Mouse (Mus musculus): ENCODE data around the gene Chst12. TPM values are rescaled to one million over a fixed set of nuclear protein-coding genes. Genes with fewer than 3 reads are reported as not detected.
A peak's percentile ranks its signal among the peaks of the same experiment; 100 is the strongest.

The Chst12 gene
- total RNA-seq, 2 experiments from 2014 or later: 19.5 to 22.0 TPM

DNA sequence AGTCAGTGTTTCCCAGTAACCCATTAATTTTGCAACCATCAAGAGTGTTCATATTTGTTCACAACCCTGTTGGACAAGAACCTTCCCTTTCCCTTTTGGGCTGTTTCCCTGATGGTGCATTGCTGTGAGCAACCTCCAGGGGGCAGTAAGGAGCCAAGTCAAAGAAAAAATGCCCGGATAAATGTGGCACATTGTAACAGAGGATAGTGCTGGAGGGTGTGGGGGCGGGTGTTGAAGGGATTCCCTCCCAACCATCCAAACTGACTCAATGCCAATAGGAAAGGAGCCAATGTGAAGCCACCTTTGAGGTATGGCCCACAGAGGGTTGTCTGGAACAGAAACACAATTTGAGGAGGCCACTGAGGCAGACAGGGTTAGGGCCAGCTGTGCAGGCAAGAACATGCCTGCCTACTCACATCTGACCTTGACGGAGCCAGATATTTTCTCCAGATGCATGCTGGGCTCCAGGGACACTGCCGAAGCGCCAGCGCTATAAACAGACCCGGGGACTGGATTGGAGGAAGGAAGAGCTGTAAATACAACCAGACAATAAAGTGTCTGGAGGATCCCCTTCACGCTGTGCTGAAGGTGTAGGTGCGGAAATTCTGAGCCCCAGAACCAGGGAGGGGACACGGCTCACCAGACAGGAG lies 63.1 kb downstream of the Chst12 start:
- TF ChIP-seq CTCF (conservative IDR thresholded peaks at IDR 0.05): peak; percentile 92
- Histone ChIP-seq H3K4me3 (no peak overlapping the region), H3K27ac (no peak overlapping the region)
- DNase-seq (ENCODE audit: low spot score in 2 of 2): peak; percentile 22 to 66

DNA sequence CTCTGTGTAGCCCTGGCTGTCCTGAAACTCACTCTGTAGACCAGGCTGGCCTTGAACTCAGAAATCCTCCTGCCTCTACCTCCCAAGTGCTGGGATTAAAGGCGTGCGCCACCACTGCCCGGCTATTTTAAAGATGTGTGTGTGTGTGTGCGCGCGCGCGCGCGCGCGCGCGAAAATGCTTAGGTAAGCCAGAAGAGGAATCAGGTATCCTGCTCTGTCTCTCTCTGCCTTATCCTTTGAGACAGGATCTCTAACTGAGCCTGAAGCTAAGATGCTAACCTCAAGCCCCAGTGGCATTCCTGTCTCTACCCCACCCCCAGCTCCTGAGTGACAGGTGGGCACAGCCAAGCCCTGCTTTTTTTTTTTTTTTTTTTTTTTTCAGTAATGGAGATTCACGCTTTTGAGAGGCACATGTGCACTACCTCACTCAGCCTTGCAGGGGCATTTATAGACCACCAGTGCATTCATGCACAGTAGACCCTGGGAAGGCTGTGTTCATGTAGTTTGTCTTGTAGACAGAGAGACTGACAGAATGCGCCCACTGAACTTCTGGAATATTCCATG lies 63.8 kb downstream of the Chst12 start:
- DNase-seq (ENCODE audit: low spot score in 2 of 2): no peak
- TF ChIP-seq CTCF (conservative IDR thresholded peaks at IDR 0.05): no peak
- Histone ChIP-seq H3K4me3 (no peak overlapping the region), H3K27ac (no peak overlapping the region)

DNA sequence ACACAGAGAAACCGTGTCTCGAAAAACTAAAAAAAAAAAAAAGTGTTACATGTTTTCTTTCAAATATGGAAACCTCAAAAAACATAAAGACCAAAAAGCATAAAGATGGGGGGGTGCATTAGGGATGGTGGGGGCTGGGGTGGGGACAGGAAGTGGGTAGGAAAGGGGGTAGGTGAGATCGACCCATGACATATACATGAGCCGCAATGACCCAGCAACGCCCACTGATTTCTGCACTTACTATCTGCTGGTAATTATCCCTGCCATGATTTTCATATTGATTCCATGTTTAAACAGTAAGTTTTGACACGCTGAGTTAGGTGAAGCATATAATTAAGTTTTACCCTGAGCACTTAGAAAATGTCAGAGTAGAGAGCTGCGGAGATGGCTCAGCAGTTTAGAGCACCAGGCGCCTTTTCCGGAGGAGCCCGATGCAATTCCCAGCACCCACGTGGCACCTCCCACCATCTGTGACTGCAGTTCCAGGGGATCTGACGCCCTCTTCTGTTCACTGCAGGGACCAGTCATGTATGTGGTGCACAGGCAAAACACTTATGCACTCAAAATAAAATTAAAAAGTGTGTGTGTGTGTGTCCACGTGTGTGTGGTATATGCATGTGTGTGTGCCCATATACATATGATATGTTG lies 65.0 kb downstream of the Chst12 start:
- TF ChIP-seq CTCF (conservative IDR thresholded peaks at IDR 0.05): no peak
- no peak overlapping the region for H3K27ac ChIP-seq
- DNase-seq (ENCODE audit: low spot score in 2 of 2): no peak
- H3K4me3 ChIP-seq: no peak overlapping the region

DNA sequence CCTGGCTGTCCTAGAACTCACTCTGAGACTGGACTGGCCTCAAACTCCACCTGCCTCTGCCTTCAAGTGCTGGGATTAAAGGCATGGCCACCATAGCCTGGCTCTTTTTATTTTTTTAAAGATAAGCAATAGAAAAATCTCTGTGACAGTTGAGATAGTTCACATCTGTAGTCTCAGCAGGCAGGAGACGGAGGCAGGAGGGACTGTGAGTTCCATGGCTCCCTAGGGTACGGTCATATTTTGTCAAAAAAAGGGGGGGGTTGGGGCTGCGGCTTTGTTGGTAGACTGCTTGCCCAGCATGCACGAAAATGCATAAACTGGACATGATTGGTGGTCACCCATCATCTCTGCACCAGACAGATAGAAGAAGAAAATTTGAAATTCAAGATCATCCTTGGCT lies 65.9 kb downstream of the Chst12 start:
- DNase-seq (ENCODE audit: low spot score in 2 of 2): no peak
- Histone ChIP-seq H3K4me3 (no peak overlapping the region), H3K27ac (no peak overlapping the region)
- no peak for TF ChIP-seq CTCF (conservative IDR thresholded peaks at IDR 0.05)

DNA sequence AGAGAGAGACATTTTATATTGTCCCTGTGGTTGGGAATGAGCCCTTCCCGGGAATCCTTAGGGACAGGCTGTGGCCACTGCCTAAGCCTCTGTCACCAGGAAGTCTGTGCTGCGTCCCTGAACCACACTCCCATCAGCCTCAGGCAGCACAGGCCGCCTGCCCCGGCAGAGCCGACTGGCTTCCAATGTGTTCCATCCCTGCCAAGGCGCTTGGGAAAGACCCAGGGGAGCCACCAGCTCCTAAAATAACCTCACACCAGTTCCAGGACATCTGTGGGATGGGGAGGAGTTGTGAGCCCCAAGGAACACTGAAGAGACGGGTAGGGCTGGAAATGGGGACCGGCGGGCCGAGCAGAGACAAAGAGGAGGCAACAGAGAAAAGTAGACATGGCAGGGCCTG lies 66.3 kb downstream of the Chst12 start:
- Histone ChIP-seq H3K4me3 (no peak overlapping the region), H3K27ac (no peak overlapping the region)
- DNase-seq (ENCODE audit: low spot score in 2 of 2): peak in 1 of 2 experiments; percentile 45
- no peak for TF ChIP-seq CTCF (conservative IDR thresholded peaks at IDR 0.05)

DNA sequence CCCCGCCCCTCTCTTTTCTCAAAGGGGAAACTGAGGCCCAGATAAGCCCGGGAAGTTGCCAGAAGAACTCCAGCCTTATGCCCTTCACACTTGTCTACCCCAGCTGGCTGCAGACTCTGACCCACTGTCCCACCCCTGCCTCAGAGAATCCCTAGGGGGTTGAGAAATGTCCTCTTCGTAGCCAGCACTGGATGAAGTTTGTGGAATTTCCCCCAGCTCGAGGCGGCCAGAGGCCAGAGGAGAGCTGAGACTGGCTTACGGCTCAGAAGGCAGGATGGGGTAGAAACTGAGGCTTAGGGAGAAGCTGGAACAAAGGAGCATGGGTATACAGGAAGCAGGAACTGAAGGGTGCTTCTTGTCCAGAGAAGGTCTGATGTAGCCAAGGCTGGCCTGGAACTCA lies 67.3 kb downstream of the Chst12 start:
- no peak for TF ChIP-seq CTCF (conservative IDR thresholded peaks at IDR 0.05)

More for the DNA sequence above, 67.3 kb downstream of the Chst12 start:
- Histone ChIP-seq H3K4me3 (no peak overlapping the region), H3K27ac (no peak overlapping the region)
- DNase-seq (ENCODE audit: low spot score in 2 of 2): no peak

Other genes starting within 250 kb of the Chst12 start
- 10 to 100 TPM; 14.3 to 18.1 TPM for gene Mad1l1, start 184.0 kb upstream of the Chst12 start, total RNA-seq (2021)
- gene Nudt1, start 183.9 kb upstream of the Chst12 start, total RNA-seq (2021): 1 to 10 TPM; 3.7 to 3.8 TPM
- gene Mrm2, start 173.7 kb upstream of the Chst12 start, total RNA-seq (2021): 10 to 100 TPM in 1 of 2 experiments, 1 to 10 TPM in 1; 9.1 to 10.0 TPM
- 10 to 100 TPM in 1 of 2 experiments, 1 to 10 TPM in 1; 9.8 to 12.1 TPM for gene Snx8, start 116.3 kb upstream of the Chst12 start, total RNA-seq (2021)
- gene Eif3b, start 86.2 kb upstream of the Chst12 start, total RNA-seq (2021): 10 to 100 TPM; 83.9 to 86.7 TPM
- gene Gm4869, start 59.9 kb upstream of the Chst12 start, total RNA-seq (2021): not detected
- gene Grifin, start 59.5 kb downstream of the Chst12 start, total RNA-seq (2021): not detected
- gene Lfng, start 101.8 kb downstream of the Chst12 start, total RNA-seq (2021): 10 to 100 TPM; 23.9 to 24.8 TPM
- gene Ttyh3, start 143.5 kb downstream of the Chst12 start, total RNA-seq (2021): 100 to 1,000 TPM; 187 to 201 TPM
- gene Iqce, start 196.8 kb downstream of the Chst12 start, total RNA-seq (2021): 10 to 100 TPM; 46.2 to 57.9 TPM
- 10 to 100 TPM; 20.2 to 21.1 TPM for gene Brat1, start 199.5 kb downstream of the Chst12 start, total RNA-seq (2021)
- gene Amz1, start 218.6 kb downstream of the Chst12 start, total RNA-seq (2021): 10 to 100 TPM; 13.8 to 13.9 TPM

Data from layer of hippocampus, adult 2 months (tissue).